Mouse (Mus musculus): ENCODE measurements around the gene Acacb. TPM values are rescaled to one million over a fixed set of nuclear protein-coding genes. Genes with fewer than 3 reads are reported as not detected.

The Acacb gene
- 1 to 10 TPM; 4.9 to 5.5 TPM for total RNA-seq (2021)
- long read RNA-seq, partial matches to known transcripts: 5 of 5 reads
- long read RNA-seq, other reads (novel, unspliced or antisense): 0 of 5 reads

DNA sequence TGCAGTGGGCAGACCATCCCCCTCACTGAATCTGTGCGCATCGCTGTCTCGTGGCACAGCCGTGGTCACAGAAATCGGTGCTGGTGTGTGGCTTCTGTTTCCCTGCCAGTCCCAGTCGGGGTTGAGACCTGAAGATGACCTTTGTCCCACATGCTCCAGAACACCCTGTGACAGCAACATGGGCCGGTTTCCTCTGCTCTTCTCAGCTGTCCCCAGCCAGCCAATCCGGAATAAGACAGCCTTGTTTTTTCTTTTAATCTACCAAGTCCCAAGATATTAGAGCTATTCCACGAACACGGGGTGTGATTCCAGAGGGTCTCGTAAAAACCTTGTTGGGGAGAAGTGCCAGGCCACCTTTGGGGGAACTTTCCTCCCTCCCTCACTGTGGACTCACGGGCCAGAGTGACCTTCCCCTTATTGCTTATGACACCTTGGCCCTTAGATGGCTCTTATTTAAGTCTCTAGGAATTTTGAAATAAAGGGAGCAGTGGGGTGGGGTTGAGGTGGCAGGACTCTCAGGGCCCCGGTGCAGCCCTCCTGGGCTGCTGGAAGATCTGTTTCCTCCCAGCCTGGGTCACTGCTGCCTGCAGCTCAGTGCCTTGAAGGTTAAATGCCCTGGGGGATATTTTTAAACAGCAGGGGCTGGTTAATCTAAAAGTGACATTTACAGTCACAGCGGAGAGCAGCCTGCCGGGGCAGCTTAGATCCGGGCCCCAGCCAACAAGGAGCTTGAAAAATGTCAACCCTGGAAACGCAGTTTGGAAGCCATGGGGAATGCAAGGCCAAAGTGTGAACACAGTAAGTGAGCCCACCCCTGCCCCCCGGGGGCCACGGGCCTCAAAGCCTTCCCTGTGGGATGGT is at the start of gene Acacb:
TSS of gene Acacb (plus strand) at position 508 of the 861 bp plus-strand sequence.
- DNase-seq (ENCODE audit: low spot score in 2 of 2): no peak

- DNase-seq (ENCODE audit: low spot score in 2 of 2): peak; percentile 99
Observed at GRCm38 (mm10) chr5:114099709-114100389, 46.5 kb upstream of the Acacb start.

- DNase-seq (ENCODE audit: low spot score in 2 of 2): peak; percentile 30 to 36
Observed at GRCm38 (mm10) chr5:114100390-114101099, 45.8 kb upstream of the Acacb start.

DNA sequence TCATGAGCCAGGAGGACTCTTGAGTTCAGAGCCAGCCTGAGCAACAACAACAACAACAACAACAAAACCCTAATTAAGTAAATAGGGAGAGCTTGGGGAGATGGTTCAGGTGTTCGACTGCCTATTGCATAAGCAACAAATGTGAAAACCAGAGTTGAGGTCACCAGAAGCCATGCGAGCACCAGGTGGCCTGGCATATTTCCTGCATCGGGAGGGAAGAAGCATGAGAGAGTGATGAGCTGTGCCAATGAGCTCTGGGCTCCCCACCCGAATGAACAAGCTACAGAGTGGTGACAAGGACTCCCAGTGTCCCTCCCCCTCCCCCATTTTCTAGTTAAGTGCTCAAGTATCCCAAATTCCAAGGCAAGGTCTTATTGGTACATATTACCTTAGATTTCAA is 44.5 kb upstream of the Acacb start:
- no peak for DNase-seq (ENCODE audit: low spot score in 2 of 2)

- no peak for DNase-seq (ENCODE audit: low spot score in 2 of 2)
Observed at GRCm38 (mm10) chr5:114102807-114103206, 43.5 kb upstream of the Acacb start.

GRCm38 (mm10) chr5:114106391-114106935 is 39.9 kb upstream of the Acacb start:
- no peak for DNase-seq (ENCODE audit: low spot score in 2 of 2)

GRCm38 (mm10) chr5:114113334-114113733 is 33.0 kb upstream of the Acacb start:
- DNase-seq (ENCODE audit: low spot score in 2 of 2): no peak

DNA sequence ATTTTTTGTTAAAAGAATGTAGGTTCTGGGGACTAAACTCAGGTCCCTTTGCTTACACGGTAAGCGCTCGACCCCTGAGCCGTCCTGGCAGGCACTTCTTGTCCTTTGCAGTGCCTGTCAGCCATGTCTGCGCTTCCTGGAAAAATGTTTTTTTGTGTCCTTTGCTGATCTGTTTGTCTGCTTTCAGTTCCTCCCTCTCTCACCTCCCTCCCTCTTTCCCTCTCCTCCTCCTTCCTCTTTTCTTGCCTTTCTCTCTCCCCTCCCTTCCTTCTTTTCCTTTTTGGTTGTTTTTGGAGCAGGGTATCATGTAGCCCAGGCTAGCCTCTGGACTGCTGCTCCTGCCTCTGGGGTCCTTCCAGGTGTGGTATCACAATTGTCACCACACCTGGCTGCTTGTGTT is 31.3 kb upstream of the Acacb start:
- no peak for DNase-seq (ENCODE audit: low spot score in 2 of 2)

- no peak for DNase-seq (ENCODE audit: low spot score in 2 of 2)
Observed at GRCm38 (mm10) chr5:114116586-114116985, 29.7 kb upstream of the Acacb start.

DNA sequence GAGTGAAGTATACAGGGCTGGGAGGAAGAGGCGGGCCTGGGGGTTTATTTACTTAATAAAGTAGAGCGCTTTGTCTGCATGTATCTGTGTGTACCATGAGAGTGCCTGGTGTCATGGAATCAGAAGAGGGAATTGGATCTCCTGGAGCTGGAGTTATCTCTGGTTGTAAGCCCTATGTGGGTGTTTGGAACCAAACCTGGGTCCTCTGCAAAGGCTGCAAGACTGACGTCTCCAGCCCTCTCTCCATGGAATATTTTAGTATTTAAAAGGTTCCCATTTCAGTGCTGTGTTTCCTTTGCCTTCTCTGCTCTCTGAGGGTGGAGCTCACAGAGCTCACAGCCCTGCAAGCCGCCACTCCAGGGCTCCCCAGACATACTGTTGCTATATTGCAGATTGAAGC is 26.5 kb upstream of the Acacb start:
- no peak for DNase-seq (ENCODE audit: low spot score in 2 of 2)

DNA sequence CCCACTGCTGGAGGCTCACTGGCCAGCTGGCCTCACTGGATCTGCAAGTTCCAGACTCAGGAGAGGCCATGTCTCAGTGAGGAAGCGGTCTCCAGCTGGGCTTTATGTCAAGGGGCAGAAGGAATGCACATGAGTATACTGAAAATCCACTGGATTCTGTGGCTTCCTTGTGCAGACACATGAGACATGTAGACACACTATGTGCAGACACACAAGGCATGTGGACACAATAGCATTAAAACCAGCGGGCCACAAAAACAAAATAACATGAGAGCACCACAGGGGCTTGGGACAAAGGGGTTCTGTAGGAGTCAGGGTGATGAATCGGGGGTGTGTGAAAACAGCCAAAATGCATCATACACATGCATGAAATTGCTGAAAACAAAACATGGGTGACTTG is 20.3 kb upstream of the Acacb start:
- no peak for DNase-seq (ENCODE audit: low spot score in 2 of 2)

DNA sequence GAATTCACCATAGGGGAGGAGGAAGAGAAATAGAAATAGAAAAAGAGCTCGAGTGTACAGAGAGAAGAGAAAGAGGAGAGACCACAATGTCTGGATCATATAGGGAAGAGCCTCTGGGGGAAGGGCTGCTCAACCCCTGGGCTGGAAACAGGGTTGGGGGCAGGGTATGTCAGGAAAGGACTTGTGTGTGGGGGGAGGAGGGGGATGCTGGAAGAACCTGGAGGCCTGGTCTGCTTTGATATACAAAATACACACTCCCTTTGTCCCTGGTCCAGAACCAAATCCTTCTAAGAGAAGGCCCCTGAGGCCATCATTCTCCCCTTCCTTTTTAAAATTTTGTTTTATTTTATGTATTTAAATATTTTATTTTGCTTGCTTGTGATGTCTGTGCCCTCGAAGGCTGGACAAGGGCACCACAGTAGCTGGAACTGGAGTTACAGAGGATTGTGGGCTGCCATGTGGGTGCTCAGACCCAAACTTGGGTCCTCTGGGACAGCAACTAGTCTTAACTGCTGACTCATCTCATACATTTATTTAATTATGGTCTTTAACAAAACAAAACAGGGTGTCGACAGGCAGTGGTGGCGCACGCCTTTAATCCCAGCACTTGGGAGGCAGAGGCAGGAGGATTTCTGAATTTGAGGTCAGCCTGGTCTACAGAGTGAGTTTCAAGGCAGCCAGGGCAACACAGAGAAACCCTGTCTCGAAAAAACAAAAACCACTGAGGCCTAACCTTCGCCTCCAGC is 19.7 kb upstream of the Acacb start:
- no peak for DNase-seq (ENCODE audit: low spot score in 2 of 2)

DNA sequence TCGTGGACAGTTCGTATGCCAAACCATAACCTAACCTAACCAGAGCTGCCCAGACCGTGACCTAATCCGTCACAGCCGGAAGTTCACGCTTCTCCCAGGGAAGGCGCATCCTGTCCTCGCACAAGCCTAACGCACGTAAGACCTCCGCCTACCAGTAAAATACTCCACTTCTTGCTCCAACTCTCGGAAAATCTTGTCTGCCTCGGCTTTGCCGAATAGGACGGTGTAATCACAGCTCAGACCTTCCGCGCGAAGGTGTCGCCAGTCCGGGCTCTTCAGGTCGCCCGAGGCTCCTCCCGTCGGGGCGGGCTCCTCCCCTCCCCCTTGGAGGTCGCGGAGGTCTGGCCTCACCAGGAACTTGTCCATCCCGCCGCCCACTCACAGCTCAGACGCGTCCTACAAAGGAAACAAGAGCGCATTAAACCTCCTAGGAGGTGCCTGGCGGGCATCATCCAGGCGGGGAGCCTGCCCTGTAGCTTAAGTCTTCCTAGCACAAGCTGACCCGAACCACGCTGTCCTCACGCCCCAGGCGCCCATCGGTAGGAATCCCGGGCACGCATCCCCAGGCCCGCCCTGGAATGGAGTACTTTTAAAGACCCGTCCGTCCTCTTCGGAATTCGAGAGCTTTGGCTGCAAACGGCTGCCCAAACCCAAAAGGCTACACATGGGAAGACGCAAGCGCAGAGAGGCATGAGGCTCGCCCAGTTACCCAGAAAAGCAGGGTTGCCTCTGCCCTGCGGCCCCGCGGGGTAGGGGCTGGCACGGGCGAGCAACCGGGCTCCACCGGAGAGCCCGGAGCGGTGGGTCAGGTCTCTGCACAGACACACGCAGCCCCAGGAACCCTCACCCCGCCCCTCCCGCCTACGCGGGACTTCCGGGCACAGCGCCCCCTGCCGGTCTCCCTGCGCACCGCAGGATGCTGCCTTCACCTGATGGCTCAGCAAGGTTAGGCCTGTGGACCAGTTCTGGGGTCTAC is 18.7 kb upstream of the Acacb start, which contains the start of gene Alkbh2:
TSS of gene Alkbh2 (minus strand) at position 845 of the 976 bp plus-strand sequence.
- DNase-seq (ENCODE audit: low spot score in 2 of 2): peak; percentile 86 to 87

DNA sequence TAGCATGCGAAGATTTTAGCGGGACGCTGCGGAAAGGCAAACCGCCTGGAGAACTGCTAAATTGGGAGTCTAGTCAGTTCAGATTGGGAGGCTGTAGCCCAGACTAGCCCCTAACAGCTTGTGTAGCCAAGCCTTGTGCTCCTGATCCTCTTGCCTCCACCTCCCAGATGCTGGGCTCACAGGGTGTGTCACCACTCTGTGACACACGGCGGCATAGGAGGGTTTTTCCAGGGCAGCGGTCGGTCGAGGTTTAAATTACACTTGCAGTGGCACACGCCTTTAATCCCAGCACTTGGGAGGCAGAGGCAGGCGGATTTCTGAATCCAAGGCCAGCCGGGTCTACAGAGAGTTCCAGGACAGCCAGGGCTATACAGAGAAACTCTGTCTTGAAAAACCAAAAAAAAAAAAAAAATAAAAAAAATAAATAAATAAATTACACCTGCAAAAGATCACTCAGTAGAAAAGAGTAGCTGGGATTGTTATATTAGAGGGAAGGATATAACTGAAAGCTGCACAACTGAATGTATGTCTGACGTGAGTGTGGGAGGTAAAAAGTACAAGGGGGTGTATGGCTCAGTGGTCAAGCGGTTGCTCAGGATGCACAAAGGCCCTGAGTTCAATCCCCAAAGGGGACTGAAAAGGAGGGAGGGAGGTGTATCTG is 16.7 kb upstream of the Acacb start:
- no peak for DNase-seq (ENCODE audit: low spot score in 2 of 2)

DNA sequence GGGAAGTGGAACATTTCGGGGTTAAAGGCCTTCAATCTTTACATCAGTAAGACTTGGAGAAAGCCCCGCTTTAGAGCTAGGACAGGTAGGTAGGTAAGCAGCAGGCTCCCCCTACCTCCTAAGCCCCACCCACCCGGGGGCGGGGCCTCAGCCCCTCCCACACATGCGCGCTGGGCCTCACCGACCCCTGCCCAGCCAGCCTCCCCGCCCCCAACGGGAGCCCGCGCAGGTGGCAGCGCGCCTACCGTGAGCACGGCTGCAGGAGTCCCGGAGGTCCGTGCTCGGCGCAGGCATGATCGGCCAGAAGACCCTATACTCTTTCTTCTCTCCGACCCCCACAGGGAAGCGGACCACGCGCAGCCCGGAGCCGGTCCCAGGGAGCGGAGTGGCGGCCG is 16.1 kb upstream of the Acacb start, which contains the start of gene Ung:
TSS of gene Ung (plus strand) at position 176 of the 395 bp plus-strand sequence.
- DNase-seq (ENCODE audit: low spot score in 2 of 2): peak in 1 of 2 experiments; percentile 64

DNA sequence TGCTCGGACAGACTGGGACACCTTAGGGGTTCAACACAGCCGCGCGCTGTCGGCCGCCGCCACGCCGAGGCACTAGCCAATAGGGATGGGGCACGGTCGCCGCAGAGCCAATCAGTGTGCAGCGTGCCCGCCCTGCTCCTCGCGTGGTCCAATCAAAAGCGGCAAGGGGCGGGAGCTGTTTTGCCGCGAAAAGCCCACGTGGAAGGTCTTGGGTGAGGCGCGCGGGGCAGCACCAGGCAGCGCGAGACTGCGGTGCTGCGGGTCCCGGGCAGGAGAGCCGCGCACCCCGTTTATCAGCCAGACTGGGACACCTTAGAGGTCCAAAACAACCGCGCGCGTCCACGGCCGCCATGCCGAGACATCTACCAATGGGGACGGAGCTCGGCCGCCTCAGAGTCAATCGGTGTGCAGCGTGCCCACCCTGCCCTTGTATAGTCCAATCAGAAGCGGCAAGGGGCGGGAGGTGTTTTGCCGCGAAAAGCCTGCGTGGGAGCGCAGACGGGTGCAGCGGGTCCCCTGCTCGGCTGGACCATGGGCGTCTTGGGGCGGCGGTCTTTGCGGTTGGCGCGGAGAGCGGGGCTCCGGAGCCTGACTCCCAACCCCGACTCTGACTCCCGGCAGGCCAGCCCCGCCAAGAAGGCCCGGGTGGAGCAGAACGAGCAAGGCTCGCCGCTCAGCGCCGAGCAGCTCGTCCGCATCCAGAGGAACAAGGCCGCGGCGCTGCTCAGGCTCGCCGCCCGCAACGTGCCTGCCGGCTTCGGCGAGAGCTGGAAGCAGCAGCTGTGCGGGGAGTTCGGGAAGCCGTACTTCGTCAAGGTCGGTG is 15.4 kb upstream of the Acacb start:
- DNase-seq (ENCODE audit: low spot score in 2 of 2): peak; percentile 94 to 96

GRCm38 (mm10) chr5:114131521-114131840 is 14.9 kb upstream of the Acacb start:
- peak in 1 of 2 experiments; percentile 43 for DNase-seq (ENCODE audit: low spot score in 2 of 2)

DNA sequence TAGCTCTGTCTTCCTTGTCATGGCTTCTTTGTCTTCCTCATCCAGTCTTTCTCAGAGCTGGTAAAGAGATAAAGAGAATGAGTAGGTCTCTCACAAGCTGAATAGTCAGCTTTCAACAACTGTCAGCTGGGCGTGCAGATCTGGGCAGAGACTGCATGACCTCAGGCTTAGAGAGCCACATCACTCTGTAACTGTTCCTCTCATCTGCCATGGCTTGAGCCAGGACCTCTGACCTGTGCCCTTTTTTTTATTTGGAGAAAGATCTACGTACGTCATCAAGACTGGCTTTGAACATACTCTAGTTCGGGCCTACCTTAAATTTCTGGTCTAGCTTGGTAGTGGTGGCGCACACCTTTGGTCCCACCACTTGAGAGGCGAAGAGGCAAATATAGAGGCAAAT is 13.5 kb upstream of the Acacb start:
- no peak for DNase-seq (ENCODE audit: low spot score in 2 of 2)
